Mouse (Mus musculus): ENCODE measurements at regions not wholly inside any gene's neighbourhood (a gene's known extent, or its start where the extent isn't known, plus 50 kb on each side); places are given as distances from the start of the nearest gene placed in this dataset.

DNA sequence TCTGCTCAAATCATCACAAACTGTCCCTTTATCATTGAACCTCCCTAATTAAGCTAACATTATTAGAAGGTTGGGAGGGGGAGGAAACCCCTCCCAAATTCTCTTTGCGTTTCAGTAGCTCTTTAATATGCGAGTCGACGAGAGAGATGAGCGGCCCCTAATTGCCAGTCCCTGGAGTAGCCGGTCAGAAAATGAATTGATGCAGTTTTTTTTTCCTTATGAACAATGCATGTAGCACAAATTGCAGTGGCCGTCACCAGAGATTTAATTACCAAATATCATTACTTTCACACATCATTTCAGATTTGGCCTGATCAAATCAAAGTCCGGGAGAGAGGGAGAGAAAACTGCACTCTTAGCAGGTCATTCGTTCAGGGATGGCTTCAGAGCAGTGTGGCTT, 61.1 kb upstream of the Top1 start:
- no peak for TF ChIP-seq CTCF (IDR thresholded peaks at IDR 0.05; ENCODE audit: extremely low read depth, insufficient read depth, insufficient read length, insufficient replicate concordance)
- TF ChIP-seq POLR2A (IDR thresholded peaks at IDR 0.05; ENCODE audit: low read depth, low read length), result no peak
